Mouse (Mus musculus) hindbrain, embryonic 15.5 days (tissue): ENCODE measurements around the gene Pjvk. TPM values are rescaled to one million over a fixed set of nuclear protein-coding genes. Genes with fewer than 3 reads are reported as not detected.

Experiments used
- ATAC-seq: fragments of 200-750 bp; cut with Nextera tagmentation; 2 replicates; pipeline ENCODE4 v1.8.0; 2017; ENCODE audit warnings: low read depth, moderate number of reproducible peaks, moderate TSS enrichment; ENCODE audit not compliant: low FRiP score
- H3K27ac ChIP-seq: fragments of 300-500 bp; sonication (generic); replicated peaks from 2 replicates; pipeline ENCODE4 v1.5.1; 2015; ENCODE audit warnings: mild to moderate bottlenecking, inconsistent platforms
- H3K27me3 ChIP-seq: fragments of 300-500 bp; sonication (generic); 2 replicates; pipeline ENCODE4 v1.6.1; 2015; ENCODE audit warnings: control low read depth, inconsistent platforms
- H3K36me3 ChIP-seq: fragments of 300-500 bp; sonication (generic); 2 replicates; pipeline ENCODE4 v1.6.1; 2015; ENCODE audit warnings: control low read depth, inconsistent platforms
- H3K4me1 ChIP-seq: fragments of 300-500 bp; sonication (generic); replicated peaks from 2 replicates; pipeline ENCODE4 v1.6.1; 2015; ENCODE audit warnings: control low read depth, inconsistent platforms
- H3K4me2 ChIP-seq: fragments of 300-500 bp; sonication (generic); 2 replicates; pipeline ENCODE4 v1.6.1; 2015; ENCODE audit warnings: moderate library complexity, mild to moderate bottlenecking, inconsistent platforms
- H3K4me3 ChIP-seq: fragments of 300-500 bp; sonication (generic); 2 replicates; pipeline ENCODE4 v1.5.1; 2015; ENCODE audit warnings: mild to moderate bottlenecking, inconsistent platforms
- H3K9ac ChIP-seq: fragments of 300-500 bp; sonication (generic); 2 replicates; pipeline ENCODE4 v1.6.1; 2015; ENCODE audit warnings: inconsistent platforms
- H3K9me3 ChIP-seq: fragments of 300-500 bp; sonication (generic); 2 replicates; pipeline ENCODE4 v1.6.1; 2016; ENCODE audit warnings: control low read depth, inconsistent platforms
- WGBS: fragments of 180-500 bp; shearing (Covaris S2); methylation state at CpG from one replicate; pipeline ENCODE4 v1.1.7; 2015; 5-methylcytosine and 5-hydroxymethylcytosine counted together
- polyA plus RNA-seq: library from polyadenylated mRNA; unstranded; fragments of >200 nt; fragmentation: Nextera tagmentation; extraction: Ambion mirVana; gene quantifications from 2 replicates; pipeline ENCODE4 v1.2.1, GENCODE M21; 2015

The Pjvk gene
- polyA plus RNA-seq, 1 experiment from 2014 or later = 0.40 TPM

DNA sequence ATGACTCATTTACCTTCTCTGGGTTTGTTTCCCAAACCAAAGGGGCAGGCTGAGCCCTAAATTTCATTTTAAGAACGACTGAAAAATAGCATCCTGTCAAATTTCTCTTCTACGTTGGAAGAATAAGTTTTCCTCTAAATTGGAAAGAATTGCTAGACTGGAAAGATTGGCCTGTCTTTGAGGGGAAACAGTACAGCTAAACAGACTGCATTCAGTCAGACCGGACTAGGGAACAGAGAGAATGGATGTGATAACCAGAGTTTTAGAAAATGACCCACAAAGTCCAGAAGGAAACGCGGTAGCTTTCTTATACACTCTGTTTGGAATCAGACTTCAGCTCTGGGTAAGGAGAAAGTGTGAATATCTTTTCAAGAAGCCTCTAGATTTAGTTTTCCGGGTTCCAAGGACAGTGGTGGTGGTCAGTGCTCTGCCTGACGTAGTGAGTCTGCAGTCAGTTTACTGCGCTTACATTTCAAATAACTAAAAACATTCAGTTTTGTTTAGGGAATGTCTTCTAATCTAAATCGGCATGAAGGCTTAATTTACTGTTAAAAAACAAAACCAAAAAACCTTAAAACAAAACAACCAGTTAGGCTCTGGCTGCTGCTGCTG lies 24.0 kb downstream of the Pjvk start:
- no peaks in the 10 kb centered on the region for H3K27me3 ChIP-seq
- H3K4me3 ChIP-seq = peak overlapping the region; percentile 38
- H3K36me3 ChIP-seq = no peaks in the 10 kb centered on the region
- H3K9ac ChIP-seq = peak overlapping the region; percentile 37
- ATAC-seq = no peak
- H3K4me1 ChIP-seq = peaks cover 39% of the 10 kb centered on the region
- peak overlapping the region; percentile 58 for H3K4me2 ChIP-seq
- H3K27ac ChIP-seq = peak overlapping the region; percentile 56
- H3K9me3 ChIP-seq = no peaks in the 10 kb centered on the region
- WGBS = 38% methylated on average over 9 of the region's 9 CpGs

- H3K4me3 ChIP-seq = peak within 1 kb of the TSS; percentile 38
- H3K4me2 ChIP-seq = peak within 1 kb of the TSS; percentile 58
- H3K4me1 ChIP-seq = peaks cover 42% of the 10 kb centered on the region
- no peaks in the 10 kb centered on the region for H3K36me3 ChIP-seq
- under 1% methylated on average over 17 of the region's 17 CpGs for WGBS
- peak within 1 kb of the TSS; percentile 37 for H3K9ac ChIP-seq
- H3K27me3 ChIP-seq = no peaks in the 10 kb centered on the region
- peak; percentile 92 for ATAC-seq
- no peaks in the 10 kb centered on the region for H3K9me3 ChIP-seq
- H3K27ac ChIP-seq = peak within 1 kb of the TSS; percentile 56
Measured at GRCm38 (mm10) chr2:76672966-76673392, 24.7 kb downstream of the Pjvk start, which contains the start of gene Fkbp7. Gene Fkbp7 (minus strand): TSS chr2:76673116.

DNA sequence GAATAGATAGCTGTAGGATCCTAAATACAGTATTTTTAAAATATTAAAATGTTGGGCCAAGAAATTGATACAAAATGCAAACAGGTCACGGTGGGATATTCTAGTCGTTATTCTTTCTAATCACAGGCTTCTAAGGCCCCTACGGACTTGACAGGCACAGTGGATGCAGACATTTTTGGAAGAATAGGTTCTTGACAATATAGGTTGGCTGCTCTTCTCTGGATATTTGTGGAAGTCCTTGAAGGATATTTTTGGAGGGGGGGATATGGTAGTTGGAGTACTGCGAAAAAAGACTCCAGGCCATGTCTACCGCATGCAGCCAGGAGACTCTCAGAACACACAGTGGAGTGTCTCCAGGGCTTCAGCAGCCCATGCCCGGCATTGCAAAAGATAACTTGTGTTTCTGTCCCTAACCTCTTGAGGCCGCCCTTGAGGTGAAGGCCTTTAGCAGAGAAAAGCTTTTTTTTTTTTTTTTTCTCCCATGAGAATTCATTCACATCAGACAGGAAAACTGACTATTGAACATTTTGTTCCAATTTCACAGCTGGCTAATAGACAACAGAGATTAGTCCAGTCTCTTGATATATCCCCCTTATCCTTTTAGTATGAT lies 25.3 kb downstream of the Pjvk start:
- no peak overlapping the region for H3K9ac ChIP-seq
- H3K4me1 ChIP-seq = peaks cover 40% of the 10 kb centered on the region

GRCm38 (mm10) chr2:76674725-76675427 lies 26.6 kb downstream of the Pjvk start, which contains the start of gene Plekha3:
Gene Plekha3 (plus strand): TSS chr2:76675281.
- H3K27me3 ChIP-seq = no peaks in the 10 kb centered on the region
- peak within 1 kb of the TSS; percentile 81 for H3K27ac ChIP-seq
- ATAC-seq = peak; percentile 87
- H3K9ac ChIP-seq = peak within 1 kb of the TSS; percentile 81
- peaks cover 39% of the 10 kb centered on the region for H3K4me1 ChIP-seq
- WGBS = 4% methylated on average over 43 of the region's 52 CpGs
- H3K4me2 ChIP-seq = peak within 1 kb of the TSS; percentile 81
- no peaks in the 10 kb centered on the region for H3K36me3 ChIP-seq
- no peaks in the 10 kb centered on the region for H3K9me3 ChIP-seq
- peak within 1 kb of the TSS; percentile 95 for H3K4me3 ChIP-seq

More for the DNA sequence above, 25.3 kb downstream of the Pjvk start:
- H3K36me3 ChIP-seq = no peaks in the 10 kb centered on the region
- peak overlapping the region; percentile 38 for H3K4me3 ChIP-seq
- H3K9me3 ChIP-seq = no peaks in the 10 kb centered on the region
- 31% methylated on average over 7 of the region's 7 CpGs for WGBS
- no peak for ATAC-seq
- peak overlapping the region; percentile 56 for H3K27ac ChIP-seq
- peak overlapping the region; percentile 58 for H3K4me2 ChIP-seq
- H3K27me3 ChIP-seq = no peaks in the 10 kb centered on the region

- H3K4me2 ChIP-seq = peak overlapping the region; percentile 81
- peaks cover 2% of the 10 kb centered on the region; the same call in 1 of the 2 replicates for H3K36me3 ChIP-seq
- H3K27me3 ChIP-seq = no peaks in the 10 kb centered on the region
- WGBS = 1% methylated on average over 31 of the region's 44 CpGs
- H3K9ac ChIP-seq = peak overlapping the region; percentile 81
- H3K9me3 ChIP-seq = no peaks in the 10 kb centered on the region
- ATAC-seq = peak; percentile 72
- peak overlapping the region; percentile 81 for H3K27ac ChIP-seq
- H3K4me1 ChIP-seq = peaks cover 39% of the 10 kb centered on the region
- peak overlapping the region; percentile 95 for H3K4me3 ChIP-seq
Measured at GRCm38 (mm10) chr2:76675451-76675850, 27.2 kb downstream of the Pjvk start.

GRCm38 (mm10) chr2:76675949-76676348 lies 27.7 kb downstream of the Pjvk start:
- H3K4me3 ChIP-seq = peak overlapping the region; percentile 95
- H3K36me3 ChIP-seq = peaks cover 6% of the 10 kb centered on the region; the same call in 1 of the 2 replicates
- peak overlapping the region; percentile 81 for H3K4me2 ChIP-seq
- H3K4me1 ChIP-seq = peaks cover 39% of the 10 kb centered on the region
- no peak for ATAC-seq
- no peaks in the 10 kb centered on the region for H3K27me3 ChIP-seq
- 14% methylated on average over 4 of the region's 4 CpGs for WGBS
- no peak overlapping the region for H3K27ac ChIP-seq
- no peaks in the 10 kb centered on the region for H3K9me3 ChIP-seq
- H3K9ac ChIP-seq = peak overlapping the region; percentile 81

- Histone ChIP-seq H3K27me3 (no peaks in the 10 kb centered on the region), H3K9me3 (no peaks in the 10 kb centered on the region), H3K4me2 (peak overlapping the region; percentile 81), H3K4me3 (peak overlapping the region; percentile 95), H3K27ac (no peak overlapping the region), H3K9ac (peak overlapping the region; percentile 81), H3K36me3 (peaks cover 6% of the 10 kb centered on the region; the same call in 1 of the 2 replicates), H3K4me1 (peaks cover 35% of the 10 kb centered on the region)
- ATAC-seq = no peak
- 51% methylated on average over 13 of the region's 13 CpGs for WGBS
Measured at GRCm38 (mm10) chr2:76676401-76677226, 28.3 kb downstream of the Pjvk start.

GRCm38 (mm10) chr2:76682301-76682700 lies 34.0 kb downstream of the Pjvk start:
- 85% methylated on average over 8 of the region's 8 CpGs for WGBS
- no peaks in the 10 kb centered on the region for H3K27me3 ChIP-seq
- H3K36me3 ChIP-seq = peaks cover 57% of the 10 kb centered on the region
- H3K9me3 ChIP-seq = no peaks in the 10 kb centered on the region
- no peak overlapping the region for H3K4me3 ChIP-seq
- H3K27ac ChIP-seq = no peak overlapping the region
- ATAC-seq = no peak
- peaks cover 3% of the 10 kb centered on the region; the same call in 1 of the 2 replicates for H3K4me1 ChIP-seq
- no peak overlapping the region for H3K4me2 ChIP-seq
- H3K9ac ChIP-seq = no peak overlapping the region

DNA sequence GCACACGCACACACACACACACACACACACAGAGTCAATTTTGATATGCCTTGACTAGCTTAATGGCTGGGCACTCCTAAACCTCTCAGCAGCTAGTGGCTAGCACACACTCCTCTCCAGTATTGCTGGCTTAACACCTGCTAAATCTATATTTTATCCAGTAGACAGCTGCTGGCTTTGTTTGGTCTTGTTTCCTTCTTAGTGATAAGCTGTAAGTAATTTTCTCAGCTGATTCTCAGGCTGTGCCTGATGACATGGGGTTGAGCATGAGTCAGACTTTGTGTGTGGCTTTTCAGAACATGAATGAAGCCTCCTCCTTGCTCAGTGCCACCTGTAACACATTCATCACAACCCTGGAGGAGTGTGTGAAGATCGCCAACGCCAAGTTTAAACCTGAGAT lies 38.7 kb downstream of the Pjvk start:
- H3K4me2 ChIP-seq = no peak overlapping the region
- no peaks in the 10 kb centered on the region for H3K4me1 ChIP-seq
- no peaks in the 10 kb centered on the region for H3K9me3 ChIP-seq
- ATAC-seq = no peak
- H3K9ac ChIP-seq = no peak overlapping the region
- 94% methylated on average over 3 of the region's 3 CpGs for WGBS
- peaks cover 83% of the 10 kb centered on the region for H3K36me3 ChIP-seq
- no peak overlapping the region for H3K4me3 ChIP-seq
- H3K27me3 ChIP-seq = no peaks in the 10 kb centered on the region
- no peak overlapping the region for H3K27ac ChIP-seq

DNA sequence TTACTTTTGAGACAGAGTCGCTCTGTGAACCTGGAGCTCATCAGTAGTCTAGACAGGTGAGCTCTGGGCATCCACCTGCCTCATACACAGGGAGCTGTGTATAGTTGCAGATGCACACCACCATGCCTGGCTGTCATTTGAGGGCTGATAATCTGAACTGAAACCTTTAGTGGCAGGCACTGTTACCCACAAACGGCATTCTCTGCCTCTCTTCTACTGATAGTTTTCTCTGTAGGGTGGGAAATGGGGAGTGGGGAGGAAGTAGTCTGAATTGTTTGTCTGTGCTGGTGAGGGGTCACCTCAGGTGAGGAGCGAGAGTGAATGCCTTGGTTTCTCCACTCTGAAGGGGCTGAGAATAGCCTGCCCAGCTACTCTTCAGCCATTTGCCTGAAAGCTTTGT lies 39.3 kb downstream of the Pjvk start:
- Histone ChIP-seq H3K36me3 (peaks cover 82% of the 10 kb centered on the region), H3K27ac (no peak overlapping the region), H3K4me2 (no peak overlapping the region), H3K4me3 (no peak overlapping the region), H3K27me3 (no peaks in the 10 kb centered on the region), H3K9me3 (no peaks in the 10 kb centered on the region), H3K4me1 (no peaks in the 10 kb centered on the region), H3K9ac (no peak overlapping the region)
- 85% methylated on average over 3 of the region's 3 CpGs for WGBS
- no peak for ATAC-seq

DNA sequence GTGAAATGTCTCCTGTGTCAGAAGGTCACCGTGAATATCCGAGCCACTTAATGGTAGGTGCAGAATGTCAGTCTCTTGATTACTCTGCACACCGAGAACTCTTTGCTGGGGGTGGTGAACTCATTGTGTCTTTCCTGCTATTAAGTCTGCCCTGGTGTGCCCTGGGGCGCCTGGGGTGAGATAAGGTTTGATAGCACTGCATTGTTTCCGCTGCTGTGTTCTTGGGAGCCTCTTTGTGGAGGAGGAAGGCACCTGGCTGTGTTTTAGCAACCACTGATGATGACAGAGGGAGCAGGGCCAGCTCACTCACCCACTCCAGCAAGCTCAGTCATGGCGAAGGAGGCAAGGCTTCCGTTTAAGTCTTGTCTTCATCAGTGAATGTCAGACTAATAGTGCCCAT lies 39.9 kb downstream of the Pjvk start:
- no peak overlapping the region for H3K4me2 ChIP-seq
- ATAC-seq = no peak
- H3K4me1 ChIP-seq = no peaks in the 10 kb centered on the region
- 72% methylated on average over 7 of the region's 7 CpGs for WGBS
- H3K36me3 ChIP-seq = peaks cover 82% of the 10 kb centered on the region
- H3K27me3 ChIP-seq = no peaks in the 10 kb centered on the region
- no peak overlapping the region for H3K27ac ChIP-seq
- H3K9me3 ChIP-seq = no peaks in the 10 kb centered on the region
- no peak overlapping the region for H3K4me3 ChIP-seq
- no peak overlapping the region for H3K9ac ChIP-seq
